In genomic region chr10:86451294-86451693, GRCm38 (mm10) we compare ENCODE assay signal across 27 mouse cellular contexts. TPM values are rescaled to one million over a fixed set of nuclear protein-coding genes. Genes with fewer than 3 reads are reported as not detected.
A peak's percentile ranks its signal among the peaks of the same experiment; 100 is the strongest.
DNase-seq lines count a peak whose midpoint lies in the region; ATAC-seq and TF ChIP-seq lines count a peak whose summit lies in the region.
"Had no signal": no experiment of that assay in that cellular context is flagged by ENCODE, and none has a peak within 500 bp of the region (broad histone marks: within the 10 kb centered on the region; RNA-seq: fewer than 3 reads in every experiment).

No protein-coding gene starts in this region.

- TF ChIP-seq CTCF in kidney, postnatal 0 days (IDR thresholded peaks at IDR 0.05; ENCODE audit: low read depth): no peak

- ATAC-seq in kidney, embryonic 15.5 days (replicated peaks; ENCODE audit: low FRiP score): no peak
- ATAC-seq in kidney, postnatal 0 days (replicated peaks; ENCODE audit: low FRiP score, low read depth): no peak
- ATAC-seq: Patski had no signal

- no peak overlapping the region for H3K4me2 ChIP-seq in kidney, embryonic 15.5 days
- no peak overlapping the region for H3K4me2 ChIP-seq in kidney, postnatal 0 days (ENCODE audit: low read length)
- H3K4me2 ChIP-seq: embryonic facial prominence, embryonic 13.5 days; forebrain, embryonic 13.5 days; heart, embryonic 12.5 days; heart, embryonic 15.5 days; hindbrain, embryonic 14.5 days had no signal

- H3K9ac ChIP-seq in kidney, embryonic 15.5 days: no peak overlapping the region
- no peak overlapping the region for H3K9ac ChIP-seq in kidney, postnatal 0 days (ENCODE audit: low read depth, low read length)
- H3K9ac ChIP-seq: embryonic facial prominence, embryonic 13.5 days; forebrain, embryonic 13.5 days; heart, embryonic 12.5 days; heart, embryonic 15.5 days; hindbrain, embryonic 14.5 days had no signal

- whole genome bisulfite sequencing in kidney, embryonic 15.5 days: 91% methylated on average over 5 of the region's 5 CpGs
- whole genome bisulfite sequencing in kidney, postnatal 0 days: 79% methylated on average over 5 of the region's 5 CpGs
- 92% methylated on average over 5 of the region's 5 CpGs for WGBS in embryonic facial prominence, embryonic 10.5 days

- no peak overlapping the region for H3K27ac ChIP-seq in kidney, embryonic 15.5 days
- H3K27ac ChIP-seq in kidney, postnatal 0 days: 0 out of 2 replicates have a peak overlapping the region, but pooled peaks have one; percentile 11
- H3K27ac ChIP-seq in embryonic facial prominence, embryonic 10.5 days (replicated peaks): no peak overlapping the region
- H3K27ac ChIP-seq: embryonic facial prominence, embryonic 13.5 days; forebrain, embryonic 10.5 days; forebrain, embryonic 13.5 days; heart, embryonic 15.5 days; hindbrain, embryonic 14.5 days; hindbrain, postnatal 0 days had no signal

- peaks cover 8% of the 10 kb centered on the region for H3K4me1 ChIP-seq in kidney, embryonic 15.5 days
- no peaks in the 10 kb centered on the region for H3K4me1 ChIP-seq in kidney, postnatal 0 days (replicated peaks; ENCODE audit: insufficient read depth, low read length)
- peaks cover 3% of the 10 kb centered on the region; the same call in 1 of the 2 replicates for H3K4me1 ChIP-seq in embryonic facial prominence, embryonic 10.5 days
- H3K4me1 ChIP-seq: heart, embryonic 12.5 days; heart, embryonic 15.5 days had no signal

- H3K36me3 ChIP-seq in kidney, embryonic 15.5 days: no peaks in the 10 kb centered on the region
- no peaks in the 10 kb centered on the region for H3K36me3 ChIP-seq in kidney, postnatal 0 days (ENCODE audit: insufficient read depth, low read length)
- H3K36me3 ChIP-seq in embryonic facial prominence, embryonic 10.5 days (replicated peaks): no peaks in the 10 kb centered on the region
- H3K36me3 ChIP-seq: embryonic facial prominence, embryonic 13.5 days; forebrain, embryonic 10.5 days; G1E; heart, embryonic 12.5 days; heart, embryonic 15.5 days had no signal

- no peak overlapping the region for H3K4me3 ChIP-seq in kidney, embryonic 15.5 days (replicated peaks)
- no peak overlapping the region for H3K4me3 ChIP-seq in kidney, postnatal 0 days (replicated peaks; ENCODE audit: low read depth, low read length)
- H3K4me3 ChIP-seq in embryonic facial prominence, embryonic 10.5 days: no peak overlapping the region
- H3K4me3 ChIP-seq: embryonic facial prominence, embryonic 13.5 days; forebrain, embryonic 10.5 days; forebrain, embryonic 13.5 days; heart, embryonic 12.5 days; heart, embryonic 15.5 days had no signal

- no peaks in the 10 kb centered on the region for H3K9me3 ChIP-seq in kidney, embryonic 15.5 days (replicated peaks)
- no peaks in the 10 kb centered on the region for H3K9me3 ChIP-seq in kidney, postnatal 0 days (replicated peaks; ENCODE audit: low read length)
- no peaks in the 10 kb centered on the region for H3K9me3 ChIP-seq in embryonic facial prominence, embryonic 10.5 days
- H3K9me3 ChIP-seq: embryonic facial prominence, embryonic 13.5 days; forebrain, embryonic 10.5 days; forebrain, embryonic 13.5 days; G1E; heart, embryonic 12.5 days; heart, embryonic 15.5 days had no signal

- peak; percentile 38 for DNase-seq in kidney, adult 18-20 months
- DNase-seq in kidney, adult 8-10 months: peak; percentile 72 to 74
- DNase-seq in kidney, postnatal 0 days (ENCODE audit: low spot score): no peak
- peak; percentile 53 to 79 for DNase-seq in kidney, postnatal 36 days
- no peak for DNase-seq in urinary bladder, postnatal 10 days (ENCODE audit: low spot score)
- no peak for DNase-seq in embryonic facial prominence, embryonic 10.5 days (ENCODE audit: low spot score)
- DNase-seq: adrenal gland, postnatal 10 days; adrenal gland, postnatal 36 days; B cell, adult 2 months; cerebellum, adult 18-20 months; cerebellum, adult 9-10 months; cerebellum, postnatal 14 days; gastrocnemius, postnatal 10 days; gastrocnemius, postnatal 36 days; heart, postnatal 10 days; heart, postnatal 36 days had no signal

- H3K27me3 ChIP-seq in kidney, embryonic 15.5 days: 0 out of 2 replicates have a peak, but pooled peaks cover 3% of the 10 kb centered on the region
- H3K27me3 ChIP-seq in kidney, postnatal 0 days (ENCODE audit: insufficient read depth, low read length): no peaks in the 10 kb centered on the region
- H3K27me3 ChIP-seq in embryonic facial prominence, embryonic 10.5 days (replicated peaks; ENCODE audit: low read depth, poor library complexity, severe bottlenecking): peaks cover 7% of the 10 kb centered on the region; the same call in 1 of the 2 replicates
- H3K27me3 ChIP-seq: CH12.LX; embryonic facial prominence, embryonic 13.5 days; forebrain, embryonic 13.5 days; Patski had no signal

RNA-seq across cellular contexts. Expression of gene Syn3, which starts 47.4 kb away (rescaled TPM):
- 7.2 and 8.1 TPM in 2 replicates for polyA plus RNA-seq in kidney, embryonic 15.5 days (2015; fragmentation: Nextera tagmentation; extraction: Ambion mirVana)
- polyA plus RNA-seq in kidney, postnatal 0 days (2015; fragmentation: Nextera tagmentation; extraction: Ambion mirVana): 5.4 and 5.9 TPM in 2 replicates
- 2.5 and 3.3 TPM in 2 replicates for polyA plus RNA-seq in embryonic facial prominence, embryonic 10.5 days (2016; fragmentation: Nextera tagmentation; extraction: Ambion mirVana)
- polyA plus RNA-seq: G1E had no signal

Comparison
In these comparisons a context has a peak if more than half of its experiments do, and no peak if none do; other contexts are left out.
1. DNase-seq: peak in kidney, adult 18-20 months (single experiment), kidney, adult 8-10 months (2 of 2) and kidney, postnatal 36 days (2 of 2); none in kidney, postnatal 0 days (single experiment), urinary bladder, postnatal 10 days (single experiment) and embryonic facial prominence, embryonic 10.5 days (single experiment).